ENCODE assay signal across 23 mouse cellular contexts in the genomic region with DNA sequence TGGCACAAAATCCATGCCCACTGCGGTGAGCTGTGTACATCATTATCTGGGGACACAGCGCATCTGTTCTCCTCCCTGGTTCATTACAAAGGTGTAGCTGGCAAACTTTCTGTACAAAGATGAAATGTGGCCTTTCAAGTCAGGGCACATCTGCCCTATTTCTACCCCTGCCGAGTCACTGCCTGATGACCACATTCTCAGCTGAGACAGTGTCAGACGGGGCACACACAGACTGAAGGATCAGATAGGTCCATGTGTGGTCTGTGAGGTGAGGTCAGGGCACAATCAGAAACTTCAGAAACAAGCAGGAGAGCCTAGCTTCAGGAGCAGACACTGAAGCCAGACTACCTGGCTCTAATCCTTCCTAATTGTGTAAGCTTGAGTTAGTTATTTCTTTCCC.
"Had no signal": no experiment of that assay in that cellular context is flagged by ENCODE, and none has a peak within 500 bp of the region (broad histone marks: within the 10 kb centered on the region; RNA-seq: fewer than 3 reads in every experiment).

No protein-coding gene starts in this region.

- H3K4me1 ChIP-seq: hindbrain, embryonic 10.5 days; hindbrain, embryonic 12.5 days; intestine, embryonic 15.5 days; kidney, embryonic 15.5 days; limb, embryonic 13.5 days; limb, embryonic 15.5 days; liver, embryonic 12.5 days had no signal

- ATAC-seq: inflammation-experienced regulatory T-cells, adult 6 months; intestine, embryonic 15.5 days; intestine, postnatal 0 days; liver, embryonic 12.5 days had no signal

- H3K36me3 ChIP-seq: hindbrain, embryonic 10.5 days; hindbrain, embryonic 12.5 days; intestine, embryonic 15.5 days; kidney, embryonic 15.5 days; limb, embryonic 13.5 days; limb, embryonic 15.5 days; liver, embryonic 12.5 days had no signal

- H3K9ac ChIP-seq: hindbrain, embryonic 12.5 days; hindbrain, embryonic 14.5 days; intestine, embryonic 15.5 days; kidney, embryonic 15.5 days; limb, embryonic 13.5 days; limb, embryonic 15.5 days; liver, embryonic 12.5 days had no signal

- H3K9me3 ChIP-seq: hindbrain, embryonic 10.5 days; hindbrain, embryonic 12.5 days; intestine, embryonic 15.5 days; kidney, embryonic 15.5 days; limb, embryonic 13.5 days; limb, embryonic 15.5 days; liver, embryonic 12.5 days had no signal

- H3K4me2 ChIP-seq: heart, embryonic 11.5 days; hindbrain, embryonic 12.5 days; hindbrain, embryonic 14.5 days; intestine, embryonic 15.5 days; kidney, embryonic 15.5 days; limb, embryonic 13.5 days; limb, embryonic 15.5 days; liver, embryonic 12.5 days had no signal

- H3K27ac ChIP-seq: gastrocnemius, adult 2 months; heart, adult 2 months; hindbrain, embryonic 10.5 days; hindbrain, embryonic 12.5 days; hindbrain, embryonic 14.5 days; intestine, embryonic 15.5 days; kidney, embryonic 15.5 days; kidney, postnatal 0 days; limb, embryonic 13.5 days; limb, embryonic 15.5 days; liver, embryonic 12.5 days had no signal

- H3K4me3 ChIP-seq: gastrocnemius, adult 2 months; heart, adult 2 months; hindbrain, embryonic 10.5 days; hindbrain, embryonic 12.5 days; intestine, embryonic 15.5 days; kidney, embryonic 15.5 days; limb, embryonic 13.5 days; limb, embryonic 15.5 days; liver, embryonic 12.5 days had no signal

- DNase-seq: gastrocnemius, postnatal 10 days; gastrocnemius, postnatal 25 days; heart, postnatal 4 days; kidney, adult 18-20 months; kidney, adult 8-10 months; kidney, postnatal 14 days; kidney, postnatal 36 days; layer of hippocampus, adult 9-11 months; layer of hippocampus, postnatal 36 days had no signal

- H3K27me3 ChIP-seq: hindbrain, embryonic 12.5 days; intestine, embryonic 15.5 days; kidney, embryonic 15.5 days; limb, embryonic 13.5 days; limb, embryonic 15.5 days; liver, embryonic 12.5 days had no signal
